Mouse (Mus musculus): ENCODE measurements around the gene Naa25.

Naa25 gene

DNA sequence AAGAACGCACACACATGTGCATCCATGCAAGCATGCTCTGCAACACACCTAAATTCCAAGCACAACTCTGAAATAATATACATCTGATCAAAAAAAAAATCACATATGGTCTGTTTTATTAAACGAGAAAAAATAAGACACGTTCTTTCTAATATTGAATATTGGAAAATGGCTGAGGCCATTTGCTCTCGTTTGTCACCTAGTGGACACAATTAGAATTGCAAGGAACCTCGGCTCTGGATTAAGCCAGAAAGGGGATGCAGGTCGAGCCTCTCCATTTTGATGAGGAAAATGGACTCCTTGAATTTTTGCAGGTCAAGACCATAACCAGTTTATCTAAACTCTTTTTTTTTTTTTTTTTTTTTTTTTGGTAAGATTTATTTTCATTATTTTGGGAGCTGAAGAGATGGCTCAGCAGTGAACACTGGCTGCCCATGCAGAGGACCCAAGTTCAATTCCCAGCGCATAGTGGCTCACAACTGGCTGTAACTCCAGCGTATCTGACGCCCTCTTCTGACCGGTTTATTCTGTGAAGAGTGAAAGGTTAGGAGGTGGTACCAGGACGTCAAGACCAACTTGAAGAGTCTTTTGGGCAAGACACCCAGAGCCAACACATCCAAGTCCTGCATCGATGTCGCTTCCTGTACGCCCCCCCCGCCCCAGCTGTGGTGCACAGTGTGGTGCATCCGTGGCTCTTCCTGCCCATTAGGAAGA lies 4.9 kb upstream of the Naa25 start:
- DNase-seq (ENCODE audit: low spot score in 2 of 2), result peak in 1 of 2 experiments; percentile 39

DNA sequence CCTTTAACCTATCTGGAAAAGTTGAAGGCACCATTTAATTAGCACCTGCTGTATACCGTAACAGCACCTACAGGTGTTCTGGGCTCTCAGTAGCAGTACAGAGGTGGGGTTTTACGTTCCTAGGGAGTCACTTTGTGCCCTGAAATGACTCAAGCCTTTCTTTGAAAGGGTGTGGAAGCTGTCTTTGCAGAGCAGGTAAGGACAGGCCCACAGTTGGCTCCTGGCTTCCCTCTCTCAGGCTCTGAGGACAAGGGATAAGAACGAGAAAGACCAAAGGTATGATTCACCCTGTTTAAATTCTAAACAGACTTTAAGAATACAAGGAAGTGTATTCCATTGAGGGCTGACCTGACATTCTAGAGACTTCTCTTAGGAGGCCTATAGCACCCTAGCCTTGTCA lies 4.3 kb upstream of the Naa25 start:
- no peak for DNase-seq (ENCODE audit: low spot score in 2 of 2)

DNA sequence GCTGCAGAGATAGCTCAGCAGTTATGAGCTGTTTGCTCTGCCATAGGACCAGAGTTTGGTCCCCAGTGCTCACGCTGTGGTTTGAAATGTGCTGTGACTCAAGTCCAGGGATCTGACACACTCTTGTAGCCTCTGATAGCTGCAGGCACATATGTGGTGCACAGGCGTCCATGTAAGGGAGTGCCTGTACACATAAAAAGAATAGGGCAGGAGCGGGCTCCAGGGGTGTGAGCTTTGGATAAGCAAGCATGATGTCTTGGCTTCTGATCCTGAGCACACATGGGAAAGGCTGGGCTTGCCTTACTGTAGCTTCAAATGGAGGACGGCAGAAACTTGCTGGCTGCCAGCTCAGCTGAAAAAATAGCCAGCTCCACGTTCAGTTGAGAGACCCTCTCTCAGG lies 2.1 kb upstream of the Naa25 start:
- no peak for DNase-seq (ENCODE audit: low spot score in 2 of 2)

- peak in 1 of 2 experiments; percentile 36 for DNase-seq (ENCODE audit: low spot score in 2 of 2)
Measured at GRCm38 (mm10) chr5:121398146-121398964, 619 bp downstream of the Naa25 start.

DNA sequence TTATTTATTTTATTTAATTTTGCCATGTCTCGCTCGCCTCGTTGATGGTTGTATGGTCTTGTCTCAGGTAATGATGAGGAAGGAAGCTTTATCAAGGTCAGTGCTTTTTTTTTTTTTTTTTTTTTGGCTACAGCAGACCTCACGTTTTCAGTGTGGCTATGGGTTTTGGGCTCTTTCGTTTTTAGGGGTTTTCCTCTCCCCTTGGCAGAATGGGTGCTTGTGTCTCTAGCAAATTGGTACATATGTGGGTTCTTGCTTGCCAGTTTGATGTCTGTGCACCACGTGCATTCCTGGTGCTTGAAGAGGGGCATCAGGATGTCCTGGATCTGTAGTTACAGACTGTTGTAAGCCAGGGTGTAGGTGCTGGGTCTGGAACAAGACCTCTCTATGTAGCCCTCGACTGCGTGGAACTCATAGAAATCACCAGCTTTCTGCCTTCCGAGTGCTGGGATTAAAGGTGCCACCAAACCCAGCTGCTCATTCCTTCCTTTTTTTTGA lies 1.3 kb downstream of the Naa25 start:
- DNase-seq (ENCODE audit: low spot score in 2 of 2), result no peak

DNA sequence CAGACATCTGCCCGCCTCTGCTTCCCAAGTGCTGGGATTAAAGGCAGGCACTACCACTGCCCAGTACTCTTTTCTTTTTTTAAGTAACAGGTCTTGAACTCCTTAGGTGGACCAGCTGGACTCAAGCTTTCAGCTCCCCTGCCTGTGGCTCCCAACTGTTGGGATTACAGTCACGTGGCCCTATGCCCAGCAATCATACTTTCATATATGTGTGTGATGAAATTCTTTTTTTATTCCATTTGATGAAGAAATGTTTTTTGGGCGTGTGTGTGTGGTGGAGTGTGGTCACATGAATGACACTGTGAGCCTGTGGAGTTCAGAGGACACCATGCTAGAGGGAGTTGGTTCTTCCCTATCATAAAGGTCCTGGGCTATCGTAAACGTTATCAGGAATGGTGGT lies 1.8 kb downstream of the Naa25 start:
- DNase-seq (ENCODE audit: low spot score in 2 of 2), result no peak

GRCm38 (mm10) chr5:121400064-121400463 lies 2.3 kb downstream of the Naa25 start:
- no peak for DNase-seq (ENCODE audit: low spot score in 2 of 2)

DNA sequence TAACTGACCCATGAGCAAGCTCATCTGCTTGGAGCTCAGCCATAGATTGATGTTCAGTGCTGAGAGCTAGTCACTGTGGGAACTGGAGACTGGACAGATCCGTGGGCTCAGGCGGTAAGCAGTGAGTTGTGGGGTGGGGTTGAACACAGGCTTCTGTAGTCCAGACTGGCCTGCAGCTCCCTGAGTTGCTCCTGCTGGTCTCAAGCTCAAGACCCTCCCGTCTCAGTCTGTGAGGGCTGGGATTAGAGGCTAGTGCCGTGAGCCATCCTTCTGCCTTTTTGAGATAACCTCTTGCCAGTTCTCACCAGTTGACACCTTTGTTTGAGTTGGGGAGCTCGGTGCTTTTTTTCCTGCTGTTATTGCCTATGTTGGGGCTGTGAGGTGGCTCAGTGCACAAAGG lies 3.1 kb downstream of the Naa25 start:
- DNase-seq (ENCODE audit: low spot score in 2 of 2), result no peak

- no peak for DNase-seq (ENCODE audit: low spot score in 2 of 2)
Measured at GRCm38 (mm10) chr5:121407856-121408255, 10.1 kb downstream of the Naa25 start.

DNA sequence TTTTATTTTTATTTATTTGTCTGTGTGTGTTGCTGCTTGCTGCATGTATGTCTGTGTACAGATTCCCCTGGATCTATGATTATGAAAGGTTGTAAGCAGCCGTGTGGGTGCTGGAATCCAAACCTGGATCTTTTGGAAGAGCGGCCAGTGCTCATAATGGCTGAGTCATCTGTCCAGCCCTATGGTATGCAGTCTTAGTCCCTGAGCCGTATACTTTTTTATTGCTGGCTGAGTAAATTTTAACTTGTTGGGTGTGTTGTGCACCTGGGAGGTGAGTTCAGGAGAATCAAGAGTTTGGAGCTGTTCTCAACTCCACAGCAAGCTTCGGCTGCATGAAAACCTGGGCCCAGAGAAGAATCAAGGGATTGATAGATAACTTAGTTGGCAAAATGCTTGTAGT lies 13.2 kb downstream of the Naa25 start:
- DNase-seq (ENCODE audit: low spot score in 2 of 2), result no peak

DNA sequence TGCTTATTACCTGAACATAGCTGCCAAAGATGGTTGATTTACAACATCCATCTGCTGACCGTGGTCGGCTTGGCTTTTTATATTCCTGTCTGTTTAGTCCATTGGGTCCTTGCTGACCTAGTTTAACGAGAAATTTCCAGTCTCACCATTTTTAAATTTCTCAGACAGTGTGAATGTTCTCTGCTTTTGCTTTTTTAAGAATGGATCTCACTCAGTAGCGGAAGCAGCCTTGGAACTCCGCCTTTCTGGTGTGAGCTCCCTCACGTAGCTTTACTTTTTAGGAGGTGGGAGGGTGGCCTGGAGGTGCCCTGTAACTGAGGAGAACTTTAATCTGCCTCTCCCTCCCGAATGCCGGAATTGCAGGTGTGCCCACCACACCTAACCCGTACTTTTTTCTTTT lies 23.0 kb downstream of the Naa25 start:
- DNase-seq (ENCODE audit: low spot score in 2 of 2), result no peak

- DNase-seq (ENCODE audit: low spot score in 2 of 2), result no peak
Measured at GRCm38 (mm10) chr5:121422787-121423186, 25.1 kb downstream of the Naa25 start.

DNA sequence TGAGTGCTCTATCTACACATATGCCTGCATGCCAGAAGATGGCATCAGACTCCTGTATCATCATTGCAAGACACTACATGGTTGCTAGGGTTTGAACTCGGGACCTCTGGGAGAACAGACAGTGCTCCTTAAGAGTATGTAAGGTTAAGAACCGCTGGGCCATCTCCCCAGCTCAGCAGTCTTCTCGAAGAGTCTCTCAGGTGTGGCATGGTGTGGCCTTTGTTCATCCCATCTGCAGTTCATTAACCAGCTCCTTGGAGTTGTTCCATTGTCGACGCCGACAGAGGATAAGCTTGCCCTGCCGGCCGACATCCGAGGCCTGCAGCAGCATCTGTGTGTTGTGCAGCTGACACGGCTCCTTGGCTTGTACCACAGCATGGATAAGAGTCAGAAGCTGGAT lies 25.6 kb downstream of the Naa25 start:
- no peak for DNase-seq (ENCODE audit: low spot score in 2 of 2)

GRCm38 (mm10) chr5:121428954-121429353 lies 31.2 kb downstream of the Naa25 start:
- no peak for DNase-seq (ENCODE audit: low spot score in 2 of 2)

DNA sequence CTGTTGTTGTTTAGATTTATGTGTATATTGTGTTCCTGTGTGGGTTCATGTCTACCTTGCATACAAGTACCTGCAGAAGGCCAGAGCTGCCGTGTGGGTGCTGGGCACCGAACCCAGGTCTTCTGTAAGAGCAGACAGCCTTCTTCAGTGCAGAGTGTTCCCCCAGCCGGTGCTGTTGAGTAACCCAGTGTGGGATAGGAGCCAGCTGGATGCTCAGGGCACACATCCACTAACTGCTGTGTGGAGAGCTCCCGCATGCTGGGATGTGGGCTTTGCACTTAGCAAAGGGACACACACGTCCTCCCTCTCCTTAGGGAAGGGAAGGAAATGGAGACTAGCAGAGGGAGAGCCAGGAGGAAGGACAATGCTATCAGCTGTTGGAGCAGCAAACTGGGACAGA lies 40.4 kb downstream of the Naa25 start:
- DNase-seq (ENCODE audit: low spot score in 2 of 2), result no peak

DNA sequence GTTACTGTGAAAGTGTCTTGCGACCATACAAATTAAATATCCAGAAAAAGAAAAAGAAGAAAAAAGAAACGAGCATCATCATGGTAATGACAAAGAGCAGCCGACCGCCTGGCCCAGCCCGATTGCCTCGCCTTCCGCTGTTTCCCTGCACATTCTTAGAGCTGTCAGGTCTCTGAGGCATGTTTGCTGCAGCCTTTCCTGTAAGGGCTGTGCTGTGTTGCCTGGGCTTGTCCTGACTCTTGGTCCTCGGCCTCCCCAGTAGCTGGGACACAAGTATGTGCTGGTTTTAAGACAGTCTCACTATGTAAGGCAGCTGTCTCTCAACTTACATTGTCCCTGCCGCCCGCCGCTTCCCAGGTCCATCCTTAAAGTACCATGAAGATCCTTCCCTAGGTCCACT lies 41.0 kb downstream of the Naa25 start:
- DNase-seq (ENCODE audit: low spot score in 2 of 2), result no peak

DNA sequence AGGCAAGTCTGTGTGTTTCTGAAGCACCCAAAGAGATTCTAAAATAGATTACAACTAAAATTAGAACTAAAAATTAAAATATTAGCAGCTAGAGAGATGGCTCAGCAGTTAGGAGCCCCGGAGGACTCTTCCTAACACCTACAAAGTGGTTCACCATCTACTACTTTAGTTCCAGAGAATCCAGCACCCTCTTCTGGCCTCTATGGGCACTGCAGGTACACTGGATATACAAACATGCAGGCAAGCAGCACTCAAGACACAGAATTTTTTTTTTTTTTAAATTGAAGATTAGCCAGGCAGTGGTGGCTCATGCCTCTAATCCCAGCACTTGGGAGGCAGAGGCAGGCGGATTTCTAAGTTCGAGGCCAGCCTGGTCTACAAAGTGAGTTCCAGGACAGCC lies 45.8 kb downstream of the Naa25 start:
- peak in 1 of 2 experiments; percentile 48 for DNase-seq (ENCODE audit: low spot score in 2 of 2)

DNA sequence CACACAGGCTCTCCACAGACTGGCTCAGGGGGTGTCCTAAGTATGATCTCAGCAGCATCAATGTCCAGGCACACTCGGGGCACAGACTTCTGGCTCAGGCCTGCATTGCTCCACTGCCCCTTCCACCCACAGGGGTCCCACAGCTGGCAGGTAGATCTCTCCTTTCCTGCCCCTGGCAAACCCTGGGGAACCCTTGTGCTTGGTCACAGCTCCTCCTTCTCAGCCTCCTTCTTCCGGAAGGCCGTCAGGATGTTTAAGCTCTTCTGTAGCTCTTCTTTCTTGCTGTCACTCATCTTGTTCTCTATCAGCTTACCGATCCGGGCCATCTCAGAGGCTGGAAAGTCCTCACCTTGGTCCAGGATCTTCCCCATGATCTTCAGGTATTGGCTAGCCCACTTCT lies 47.1 kb downstream of the Naa25 start:
- no peak for DNase-seq (ENCODE audit: low spot score in 2 of 2)

- no peak for DNase-seq (ENCODE audit: low spot score in 2 of 2)
Measured at GRCm38 (mm10) chr5:121448450-121448849, 50.7 kb downstream of the Naa25 start.

DNA sequence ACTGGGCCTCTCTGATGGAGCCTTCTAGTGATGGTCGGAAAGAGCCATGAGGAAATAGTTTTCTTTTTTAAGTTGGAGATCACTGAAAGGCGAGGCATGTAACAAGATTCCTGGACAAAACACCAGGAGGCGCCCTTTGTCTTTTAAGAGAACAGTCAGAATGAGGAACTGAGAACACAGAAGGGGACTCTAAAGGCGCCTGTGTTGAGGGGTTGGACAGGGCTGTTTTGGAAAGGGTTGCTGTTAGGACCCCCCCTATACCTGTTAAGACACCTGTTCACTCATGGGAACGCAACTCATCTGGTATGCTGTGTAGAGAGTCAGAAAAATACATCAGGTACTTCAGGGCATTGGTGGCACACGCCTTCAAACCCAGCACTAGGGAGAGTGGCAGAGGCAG lies 52.2 kb downstream of the Naa25 start:
- DNase-seq (ENCODE audit: low spot score in 2 of 2), result peak; percentile 71 to 82

DNA sequence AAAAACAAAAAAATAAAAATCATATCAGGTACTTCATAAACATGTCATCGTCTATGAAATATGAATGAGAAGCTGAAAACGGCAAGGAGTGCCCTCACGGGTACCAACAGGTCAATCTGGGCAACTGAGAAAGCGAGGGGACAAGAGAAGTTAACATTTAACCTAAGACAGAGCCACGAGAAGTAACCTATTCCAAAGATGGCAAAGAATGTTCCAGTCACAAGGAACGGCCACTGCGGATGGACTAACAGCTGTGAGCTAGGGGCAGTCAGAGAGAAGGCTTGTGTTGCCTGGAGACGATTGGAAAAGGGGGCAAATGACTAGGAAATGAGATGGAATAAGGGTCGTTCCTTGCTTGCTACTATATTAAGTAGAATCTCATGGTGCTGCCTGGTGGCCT lies 52.7 kb downstream of the Naa25 start:
- no peak for DNase-seq (ENCODE audit: low spot score in 2 of 2)

GRCm38 (mm10) chr5:121451203-121451602 lies 53.5 kb downstream of the Naa25 start:
- peak; percentile 79 to 83 for DNase-seq (ENCODE audit: low spot score in 2 of 2)

DNA sequence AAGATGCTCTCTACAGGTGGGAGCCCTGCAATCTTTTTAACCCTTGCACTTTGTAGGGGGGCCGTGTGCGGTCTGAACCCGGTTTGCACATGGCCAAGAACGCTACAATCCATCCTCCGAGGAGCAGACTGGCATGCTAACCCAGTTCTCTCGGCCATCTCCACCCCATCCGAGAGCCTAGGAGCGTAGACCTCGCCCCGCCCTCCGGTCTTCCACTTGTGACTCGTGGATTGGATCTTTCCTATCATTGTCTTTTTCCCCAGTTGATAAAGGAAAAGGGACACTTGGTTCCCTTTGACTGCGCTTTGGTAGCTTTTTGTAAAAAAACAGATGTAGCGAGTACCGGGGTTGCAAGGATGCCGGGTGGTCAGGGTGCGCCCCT lies 53.9 kb downstream of the Naa25 start, which contains the start of gene Tmem116:
Tmem116 (plus strand) TSS at position 250 of the 382 bp plus-strand sequence.
- DNase-seq (ENCODE audit: low spot score in 2 of 2), result peak; percentile 24 to 52

Data from spleen, postnatal 36 days (tissue).